Mouse (Mus musculus) liver, embryonic 15.5 days (tissue): ENCODE data around the gene Pfn1. TPM values are rescaled to one million over a fixed set of nuclear protein-coding genes. Genes with fewer than 3 reads are reported as not detected.

Source experiments
- ATAC-seq: fragments of 200-750 bp; cut with Nextera tagmentation; 2 replicates; pipeline ENCODE4 v1.8.0; 2017; ENCODE audit warnings: moderate number of reproducible peaks, mild to moderate bottlenecking, moderate library complexity; ENCODE audit not compliant: insufficient read depth
- H3K27ac ChIP-seq: fragments of 300-500 bp; sonication (generic); replicated peaks from 2 replicates; pipeline ENCODE4 v1.5.1; 2015; ENCODE audit warnings: mild to moderate bottlenecking, inconsistent platforms
- H3K27me3 ChIP-seq: fragments of 300-500 bp; sonication (generic); 2 replicates; pipeline ENCODE4 v1.6.1; 2015; ENCODE audit warnings: mild to moderate bottlenecking, inconsistent platforms
- H3K36me3 ChIP-seq: fragments of 300-500 bp; sonication (generic); replicated peaks from 2 replicates; pipeline ENCODE4 v1.6.1; 2015; ENCODE audit warnings: moderate library complexity, mild to moderate bottlenecking, inconsistent platforms
- H3K4me1 ChIP-seq: fragments of 300-500 bp; sonication (generic); replicated peaks from 2 replicates; pipeline ENCODE4 v1.6.1; 2015; ENCODE audit warnings: inconsistent platforms
- H3K4me2 ChIP-seq: fragments of 300-500 bp; sonication (generic); 2 replicates; pipeline ENCODE4 v1.6.1; 2015; ENCODE audit warnings: moderate library complexity, mild to moderate bottlenecking, inconsistent platforms
- H3K4me3 ChIP-seq: fragments of 300-500 bp; sonication (generic); replicated peaks from 2 replicates; pipeline ENCODE4 v1.5.1; 2015; ENCODE audit warnings: mild to moderate bottlenecking, inconsistent platforms
- H3K9ac ChIP-seq: fragments of 300-500 bp; sonication (generic); 2 replicates; pipeline ENCODE4 v1.6.1; 2015; ENCODE audit warnings: moderate library complexity, mild to moderate bottlenecking, inconsistent platforms
- H3K9me3 ChIP-seq: fragments of 300-500 bp; sonication (generic); replicated peaks from 2 replicates; pipeline ENCODE4 v1.6.1; 2016; ENCODE audit warnings: inconsistent platforms
- WGBS: fragments of 180-500 bp; shearing (Covaris S2); methylation state at CpG from one replicate; pipeline ENCODE4 v1.1.7; 2015; ENCODE audit warnings: mixed read lengths; ENCODE audit not compliant: insufficient replicate concordance; 5-methylcytosine and 5-hydroxymethylcytosine counted together
- polyA plus RNA-seq: library from polyadenylated mRNA; unstranded; fragments of >200 nt; fragmentation: Nextera tagmentation; extraction: Ambion mirVana; gene quantifications from 2 replicates; pipeline ENCODE4 v1.2.1, GENCODE M21; 2015

Pfn1 gene
- polyA plus RNA-seq, 1 experiment from 2014 or later: 1,040 TPM

DNA sequence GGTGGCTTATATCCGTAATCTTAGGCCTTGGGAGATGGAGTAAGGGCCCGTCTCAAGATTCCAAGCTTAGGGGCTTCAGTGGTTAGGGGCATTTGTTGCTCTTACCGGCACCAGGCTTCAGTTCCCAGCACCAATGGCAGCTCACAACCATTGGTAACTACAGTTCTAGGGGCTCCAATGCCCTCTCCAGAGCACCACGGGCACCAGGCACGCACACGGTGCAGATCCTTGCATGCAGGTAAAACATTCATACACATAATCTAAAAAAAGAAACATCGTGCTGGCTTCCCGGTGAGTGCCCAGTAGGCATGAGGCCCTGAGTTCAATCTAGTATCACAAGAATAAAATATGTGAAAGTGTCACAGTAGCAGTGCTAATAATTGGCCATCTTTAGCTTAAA is 8.7 kb upstream of the Pfn1 start:
- peaks cover 52% of the 10 kb centered on the region for H3K36me3 ChIP-seq
- no peaks in the 10 kb centered on the region for H3K27me3 ChIP-seq
- H3K4me3 ChIP-seq: no peak overlapping the region
- H3K9ac ChIP-seq: no peak overlapping the region
- 86% methylated on average over 8 of the region's 8 CpGs for WGBS
- peaks cover 24% of the 10 kb centered on the region for H3K4me1 ChIP-seq
- no peak for ATAC-seq
- no peaks in the 10 kb centered on the region for H3K9me3 ChIP-seq
- H3K27ac ChIP-seq: no peak overlapping the region
- H3K4me2 ChIP-seq: no peak overlapping the region

DNA sequence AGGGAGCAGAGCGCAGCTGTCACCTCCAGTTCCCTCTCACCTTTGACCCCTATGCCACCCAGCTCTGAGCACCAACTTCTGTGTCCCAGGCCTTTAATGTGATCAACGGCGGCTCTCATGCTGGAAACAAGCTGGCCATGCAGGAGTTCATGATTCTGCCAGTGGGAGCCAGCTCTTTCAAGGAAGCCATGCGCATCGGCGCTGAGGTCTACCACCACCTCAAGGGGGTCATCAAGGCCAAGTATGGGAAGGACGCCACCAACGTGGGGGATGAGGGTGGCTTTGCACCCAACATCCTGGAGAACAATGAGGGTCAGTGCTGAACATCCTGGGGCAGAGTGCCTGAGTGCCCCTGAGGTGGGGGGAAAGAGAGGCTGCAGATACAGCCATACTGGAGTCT is 6.1 kb upstream of the Pfn1 start:
- Histone ChIP-seq H3K4me2 (no peak overlapping the region), H3K27ac (no peak overlapping the region), H3K4me3 (no peak overlapping the region), H3K36me3 (peaks cover 39% of the 10 kb centered on the region), H3K9me3 (no peaks in the 10 kb centered on the region), H3K4me1 (peaks cover 27% of the 10 kb centered on the region), H3K27me3 (peaks cover 15% of the 10 kb centered on the region), H3K9ac (no peak overlapping the region)
- WGBS: 89% methylated on average over 8 of the region's 8 CpGs
- no peak for ATAC-seq

DNA sequence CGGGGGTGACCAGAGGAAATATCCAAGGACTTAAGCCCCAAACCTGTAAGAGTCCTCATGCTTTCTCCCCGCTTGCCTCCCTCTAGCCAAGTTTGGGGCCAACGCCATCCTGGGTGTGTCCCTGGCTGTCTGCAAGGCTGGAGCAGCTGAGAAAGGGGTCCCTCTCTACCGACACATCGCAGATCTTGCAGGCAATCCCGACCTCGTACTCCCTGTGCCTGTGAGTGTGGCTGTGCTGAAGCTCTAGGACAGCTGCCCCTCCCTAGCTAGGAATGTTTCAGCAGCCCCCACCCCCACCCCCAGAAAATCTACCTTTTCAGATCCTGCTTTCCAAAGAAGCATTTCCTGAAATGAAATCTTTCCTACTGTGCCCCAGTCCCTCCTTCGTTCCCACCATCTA is 4.5 kb upstream of the Pfn1 start:
- no peak overlapping the region for H3K4me3 ChIP-seq
- WGBS: 69% methylated on average over 8 of the region's 8 CpGs
- H3K9ac ChIP-seq: no peak overlapping the region
- no peak for ATAC-seq
- H3K9me3 ChIP-seq: no peaks in the 10 kb centered on the region
- peaks cover 35% of the 10 kb centered on the region for H3K4me1 ChIP-seq
- H3K4me2 ChIP-seq: no peak overlapping the region
- H3K27me3 ChIP-seq: peaks cover 16% of the 10 kb centered on the region
- peaks cover 22% of the 10 kb centered on the region for H3K36me3 ChIP-seq
- H3K27ac ChIP-seq: no peak overlapping the region

DNA sequence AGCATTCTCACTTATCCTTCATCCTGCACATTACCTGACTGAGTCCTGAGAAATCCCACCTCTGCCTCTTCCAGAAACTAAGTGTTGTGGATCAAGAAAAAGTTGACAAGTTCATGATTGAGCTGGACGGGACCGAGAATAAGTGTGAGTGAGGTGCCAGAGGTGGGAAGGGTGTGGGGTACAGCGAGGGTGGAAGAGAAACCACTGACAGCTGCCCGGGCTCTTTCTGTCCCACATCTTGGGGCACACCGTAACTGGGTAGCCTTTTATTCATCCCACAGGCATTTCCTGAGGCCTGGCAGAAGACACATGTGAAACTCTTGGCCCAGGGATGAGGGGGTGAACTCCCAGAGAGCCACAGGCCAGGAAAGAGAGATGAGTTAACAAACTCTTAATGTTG is 4.1 kb upstream of the Pfn1 start:
- Histone ChIP-seq H3K9me3 (no peaks in the 10 kb centered on the region), H3K36me3 (peaks cover 18% of the 10 kb centered on the region), H3K4me1 (peaks cover 35% of the 10 kb centered on the region), H3K27me3 (peaks cover 16% of the 10 kb centered on the region), H3K4me3 (no peak overlapping the region), H3K27ac (no peak overlapping the region), H3K4me2 (no peak overlapping the region), H3K9ac (no peak overlapping the region)
- 76% methylated on average over 5 of the region's 5 CpGs for WGBS
- ATAC-seq: no peak

DNA sequence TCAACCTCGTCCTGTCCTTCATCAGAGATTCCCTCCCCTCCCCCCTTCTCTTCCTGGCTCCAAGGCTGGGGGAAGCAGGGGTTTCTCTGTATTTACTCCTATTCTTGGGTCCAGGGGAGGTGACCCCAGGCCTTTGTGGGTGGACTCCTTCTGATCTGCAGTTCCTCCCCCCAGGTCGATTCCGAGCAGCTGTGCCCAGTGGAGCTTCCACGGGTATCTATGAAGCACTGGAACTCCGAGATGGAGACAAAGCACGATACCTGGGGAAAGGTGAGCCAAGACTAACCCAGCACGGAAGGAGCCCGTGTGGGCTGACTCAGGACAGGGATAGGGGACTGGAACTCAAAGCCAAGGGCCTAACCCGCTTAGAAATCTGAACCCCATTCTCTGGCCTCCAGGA is 3.5 kb upstream of the Pfn1 start:
- H3K4me3 ChIP-seq: no peak overlapping the region
- no peak overlapping the region for H3K27ac ChIP-seq
- no peaks in the 10 kb centered on the region for H3K9me3 ChIP-seq
- peaks cover 36% of the 10 kb centered on the region for H3K4me1 ChIP-seq
- H3K27me3 ChIP-seq: peaks cover 16% of the 10 kb centered on the region
- ATAC-seq: no peak
- H3K36me3 ChIP-seq: peaks cover 13% of the 10 kb centered on the region
- WGBS: 66% methylated on average over 9 of the region's 9 CpGs
- no peak overlapping the region for H3K4me2 ChIP-seq
- no peak overlapping the region for H3K9ac ChIP-seq

DNA sequence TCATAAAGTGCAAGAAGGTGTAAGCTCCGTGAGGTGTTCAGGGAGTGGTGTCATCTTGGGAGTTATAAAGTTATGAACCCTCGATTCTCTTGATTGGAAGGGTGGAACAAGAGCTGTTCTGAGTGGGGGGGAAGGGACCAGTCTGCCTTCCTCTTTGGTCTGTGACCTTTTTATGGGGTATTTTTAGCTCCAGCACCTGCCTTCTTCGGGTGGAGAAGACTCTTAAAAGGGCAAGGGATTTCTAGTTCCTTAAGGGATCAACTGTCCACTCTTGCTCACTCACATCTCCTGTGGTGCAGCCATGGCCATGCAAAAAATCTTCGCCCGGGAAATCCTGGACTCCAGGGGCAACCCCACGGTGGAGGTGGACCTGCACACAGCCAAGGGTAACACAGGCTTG is 3.1 kb upstream of the Pfn1 start:
- no peak overlapping the region for H3K4me2 ChIP-seq

DNA sequence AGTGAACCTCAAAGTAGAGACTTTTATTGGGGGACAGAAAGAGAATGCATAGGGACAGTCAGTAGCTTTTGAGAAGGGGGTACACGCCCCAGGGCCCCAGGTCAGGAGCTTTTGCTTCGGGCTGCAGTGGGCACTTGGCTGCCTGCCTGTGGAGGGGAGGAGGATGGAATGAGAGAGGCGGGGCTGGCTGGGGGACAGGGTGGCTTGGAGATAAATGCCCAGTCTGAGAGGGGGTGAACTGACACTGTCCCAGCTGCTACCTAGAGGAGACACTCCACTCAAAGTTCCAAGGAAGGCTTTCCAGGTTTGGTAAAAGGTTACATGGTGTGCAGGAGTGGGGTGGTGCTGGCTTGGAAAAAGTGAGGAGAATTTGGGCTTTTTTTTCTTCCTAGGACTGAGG is 2.5 kb upstream of the Pfn1 start, which contains the start of gene Eno3:
Gene Eno3 (plus strand): TSS at position 239 of the 400 bp plus-strand sequence.
- WGBS: 19% methylated on average over 3 of the region's 3 CpGs
- peaks cover 46% of the 10 kb centered on the region for H3K4me1 ChIP-seq

More for the DNA sequence above, 3.1 kb upstream of the Pfn1 start:
- Histone ChIP-seq H3K27ac (no peak overlapping the region), H3K36me3 (peaks cover 13% of the 10 kb centered on the region), H3K4me1 (peaks cover 40% of the 10 kb centered on the region), H3K27me3 (peaks cover 16% of the 10 kb centered on the region), H3K4me3 (no peak overlapping the region), H3K9me3 (no peaks in the 10 kb centered on the region), H3K9ac (no peak overlapping the region)
- ATAC-seq: no peak
- 46% methylated on average over 6 of the region's 6 CpGs for WGBS

DNA sequence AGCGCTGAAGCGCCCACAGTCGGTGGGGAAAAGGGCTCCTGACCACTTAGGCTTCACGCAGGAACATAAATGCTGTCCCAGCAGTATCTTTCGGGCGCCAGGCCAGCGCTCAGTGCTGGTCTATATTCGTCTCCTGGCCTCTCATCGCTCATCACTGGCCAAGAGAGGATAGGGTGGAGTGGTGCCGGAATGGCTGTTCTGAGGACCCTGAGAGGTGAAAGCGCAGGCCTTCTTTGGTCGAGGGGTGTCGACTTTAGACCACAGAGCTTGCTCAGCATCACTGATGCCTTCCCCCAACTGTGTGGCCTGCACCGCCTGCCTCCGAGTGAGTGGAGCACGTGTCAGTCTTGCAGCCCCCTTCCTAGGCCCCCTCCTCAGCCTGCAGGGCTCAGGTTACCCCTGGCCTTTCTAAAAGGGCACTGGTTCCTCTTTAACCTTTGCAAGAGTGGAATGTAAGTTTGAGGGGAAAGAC is 2.0 kb upstream of the Pfn1 start:
- peaks cover 16% of the 10 kb centered on the region for H3K27me3 ChIP-seq
- ATAC-seq: no peak
- H3K36me3 ChIP-seq: peaks cover 19% of the 10 kb centered on the region
- peak overlapping the region; percentile 99 for H3K4me3 ChIP-seq
- no peak overlapping the region; the same call in 1 of the 2 replicates for H3K9ac ChIP-seq
- peaks cover 51% of the 10 kb centered on the region for H3K4me1 ChIP-seq
- 23% methylated on average over 16 of the region's 16 CpGs for WGBS
- peak overlapping the region; percentile 99 for H3K27ac ChIP-seq
- H3K4me2 ChIP-seq: peak overlapping the region; percentile 99
- H3K9me3 ChIP-seq: no peaks in the 10 kb centered on the region

More for the DNA sequence above, 2.5 kb upstream of the Pfn1 start, which contains the start of gene Eno3:
- Histone ChIP-seq H3K9me3 (no peaks in the 10 kb centered on the region), H3K4me2 (peak within 1 kb of the TSS; percentile 99), H3K9ac (peak within 1 kb of the TSS; percentile 98), H3K27me3 (peaks cover 16% of the 10 kb centered on the region), H3K4me3 (peak within 1 kb of the TSS; percentile 99), H3K36me3 (peaks cover 14% of the 10 kb centered on the region), H3K27ac (peak within 1 kb of the TSS; percentile 99)
- ATAC-seq: no peak

DNA sequence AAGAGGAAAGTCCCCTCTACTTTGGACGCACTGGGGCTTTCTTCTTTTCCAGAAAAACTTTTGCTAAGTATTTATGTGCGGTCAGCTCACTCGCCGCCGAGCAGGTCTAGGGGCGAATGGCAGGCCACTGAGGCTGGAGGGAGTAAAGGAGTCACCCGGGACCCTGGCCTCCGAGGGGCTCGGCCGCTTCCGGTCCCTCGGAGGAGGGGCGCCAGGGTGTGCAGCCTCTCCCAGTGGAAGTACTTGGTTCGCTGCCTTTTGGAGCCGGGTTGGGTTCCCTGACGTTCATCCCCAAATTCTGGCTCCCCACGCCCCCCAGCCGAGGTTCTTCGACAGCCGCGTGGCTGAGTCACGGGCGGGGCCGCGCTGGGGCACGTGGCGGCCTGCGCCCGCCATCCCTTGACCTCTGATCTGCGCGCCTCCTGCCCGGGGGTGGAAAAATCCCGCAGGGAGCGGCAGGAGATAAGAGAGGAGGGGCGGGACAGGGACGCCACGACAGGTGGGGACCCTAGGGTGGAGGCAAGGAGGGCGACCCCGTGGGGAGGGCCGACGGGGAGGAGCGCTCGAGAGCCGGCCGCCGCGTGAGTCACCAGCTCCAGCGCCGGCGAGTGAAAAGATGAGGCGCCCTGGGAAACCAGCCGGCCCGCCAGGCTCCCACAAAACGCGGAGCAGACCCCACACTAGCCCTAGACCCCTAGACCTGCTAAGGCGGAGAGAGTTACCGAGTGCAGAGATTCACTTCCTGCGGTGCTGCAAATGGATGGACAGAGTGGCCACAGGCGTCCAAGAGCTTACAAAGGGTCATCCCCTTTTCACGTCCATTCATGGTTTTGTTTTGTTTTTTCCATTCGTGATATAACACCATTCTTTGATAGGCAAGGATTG is 1.4 kb upstream of the Pfn1 start:
- WGBS: 1% methylated on average over 61 of the region's 61 CpGs
- peak overlapping the region; percentile 98 for H3K9ac ChIP-seq
- peak overlapping the region; percentile 99 for H3K4me2 ChIP-seq
- H3K27ac ChIP-seq: peak overlapping the region; percentile 99
- H3K9me3 ChIP-seq: no peaks in the 10 kb centered on the region
- peaks cover 24% of the 10 kb centered on the region for H3K36me3 ChIP-seq
- peaks cover 57% of the 10 kb centered on the region for H3K4me1 ChIP-seq
- no peak for ATAC-seq
- H3K27me3 ChIP-seq: peaks cover 16% of the 10 kb centered on the region
- H3K4me3 ChIP-seq: peak overlapping the region; percentile 99

DNA sequence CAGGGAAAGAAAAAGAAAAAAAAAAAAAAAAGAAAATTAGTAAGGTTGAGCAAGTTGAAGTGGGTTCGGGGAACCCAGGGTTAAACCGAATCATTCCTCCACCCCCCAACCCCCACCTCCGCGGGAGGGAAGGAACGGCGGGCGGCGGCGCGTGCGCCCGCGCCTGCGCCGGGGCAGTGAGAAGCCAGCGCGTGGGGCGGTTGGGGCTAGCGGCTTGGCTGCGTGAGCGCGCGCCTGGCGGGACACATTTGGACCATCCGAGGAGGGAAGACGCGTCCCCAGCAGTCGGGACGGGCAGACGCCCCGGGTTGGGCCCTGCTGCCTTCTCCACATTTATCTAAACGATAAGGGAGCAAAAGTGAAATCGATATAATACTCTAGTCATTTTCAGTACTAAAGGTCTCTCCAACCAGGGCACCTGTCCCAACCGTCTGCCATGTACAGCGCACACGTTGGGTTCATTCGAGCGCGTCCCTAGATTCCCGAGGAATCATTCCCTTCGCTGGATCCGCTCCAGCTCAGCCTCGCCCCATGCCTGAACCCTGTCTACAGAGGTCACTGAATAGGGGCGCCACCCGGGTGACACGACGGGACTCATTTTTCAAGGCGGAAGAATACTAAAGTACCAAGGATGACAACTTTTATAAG is 603 bp upstream of the Pfn1 start:
- peaks cover 30% of the 10 kb centered on the region for H3K36me3 ChIP-seq
- peaks cover 65% of the 10 kb centered on the region for H3K4me1 ChIP-seq
- ATAC-seq: peak; percentile 52
- peak overlapping the region; percentile 99 for H3K4me2 ChIP-seq
- peak overlapping the region; percentile 99 for H3K4me3 ChIP-seq
- H3K9ac ChIP-seq: peak overlapping the region; percentile 98
- under 1% methylated on average over 48 of the region's 48 CpGs for WGBS
- peak overlapping the region; percentile 99 for H3K27ac ChIP-seq
- H3K27me3 ChIP-seq: peaks cover 16% of the 10 kb centered on the region
- no peaks in the 10 kb centered on the region for H3K9me3 ChIP-seq
